Mouse (Mus musculus): Measurements from ENCODE around the gene Fcrl6. TPM values are rescaled to one million over a fixed set of nuclear protein-coding genes. Genes with fewer than 3 reads are reported as not detected.

The Fcrl6 gene
- not detected for polyA plus RNA-seq (2012; fragmentation: generic; extraction: Trizol)

GRCm38 (mm10) chr1:172602326-172602725 is at the start of gene Fcrl6:
Gene Fcrl6, minus strand, starts transcription at chr1:172602551.
- no peaks in the 10 kb centered on the region for H3K27me3 ChIP-seq (ENCODE audit: control insufficient read depth, insufficient read depth, insufficient read length)
- no peaks in the 10 kb centered on the region for H3K36me3 ChIP-seq (ENCODE audit: control insufficient read depth, insufficient read depth)
- no peak within 1 kb of the TSS for H3ac ChIP-seq (ENCODE audit: control insufficient read depth, insufficient read length)
- TF ChIP-seq REST (IDR thresholded peaks at IDR 0.05; ENCODE audit: insufficient read depth, insufficient read length): no peak
- TF ChIP-seq USF1 (IDR thresholded peaks at IDR 0.05; ENCODE audit: low read depth): no peak
- no peak for TF ChIP-seq TCF3 (IDR thresholded peaks at IDR 0.05; ENCODE audit: insufficient read length, low read depth)
- TF ChIP-seq MAX (IDR thresholded peaks at IDR 0.05; ENCODE audit: low read depth): no peak
- TF ChIP-seq POLR2A (IDR thresholded peaks at IDR 0.05; ENCODE audit: insufficient read length, low read depth): no peak
- no peak for TF ChIP-seq TCF12 (IDR thresholded peaks at IDR 0.05; ENCODE audit: insufficient read depth, poor library complexity, severe bottlenecking)
- no peak for TF ChIP-seq SRF (IDR thresholded peaks at IDR 0.05; ENCODE audit: control insufficient read depth, insufficient read length, low read depth)
- TF ChIP-seq MYOD1 (IDR thresholded peaks at IDR 0.05; ENCODE audit: control insufficient read depth in 1 of 3, insufficient read length in 2 of 3, low read depth in 2 of 3): no peak
- no peak within 1 kb of the TSS for H3K4me2 ChIP-seq (ENCODE audit: low read depth)
- H3K79me2 ChIP-seq (ENCODE audit: control insufficient read depth, insufficient read depth): no peaks in the 10 kb centered on the region
- H3K4me3 ChIP-seq: no peak within 1 kb of the TSS

DNA sequence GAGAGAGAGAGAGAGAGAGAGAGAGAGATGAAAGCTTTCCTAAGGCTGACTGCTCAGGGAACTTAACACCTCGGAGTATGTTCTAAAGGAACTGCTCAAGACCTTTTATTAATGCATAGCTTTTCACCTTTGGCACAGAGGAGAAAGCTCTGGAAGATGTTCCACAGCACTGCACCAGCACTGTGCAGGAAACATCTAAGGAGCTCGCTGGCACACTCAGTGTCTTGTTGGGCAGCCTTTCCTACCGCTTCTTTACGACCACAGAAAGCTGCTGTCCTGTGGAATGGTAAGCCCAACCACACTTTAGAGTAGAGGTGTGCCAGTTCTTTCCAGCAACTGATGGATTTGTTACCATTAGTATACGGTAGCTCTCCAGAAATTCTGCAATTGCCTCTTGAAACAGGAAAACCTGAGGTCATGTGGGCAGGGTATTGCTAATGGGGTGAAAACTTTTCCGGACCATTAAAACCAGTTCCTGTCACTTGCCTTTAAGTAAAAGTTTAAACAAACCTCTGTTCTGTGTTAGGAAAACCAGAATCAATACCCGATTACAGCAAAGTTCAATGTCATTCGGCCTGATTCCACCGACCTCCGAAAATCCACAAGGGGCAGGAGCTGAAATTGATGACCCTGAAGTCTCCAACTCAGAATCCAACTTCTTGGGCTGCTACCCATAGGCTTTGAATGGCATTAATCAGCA is 49.1 kb upstream of the Fcrl6 start:
- Histone ChIP-seq H3K36me3 (ENCODE audit: control insufficient read depth, insufficient read depth) (no peaks in the 10 kb centered on the region), H3ac (ENCODE audit: control insufficient read depth, insufficient read length) (no peak overlapping the region), H3K4me2 (ENCODE audit: low read depth) (no peak overlapping the region), H3K27me3 (ENCODE audit: control insufficient read depth, insufficient read depth, insufficient read length) (no peaks in the 10 kb centered on the region), H3K4me3 (no peak overlapping the region), H3K79me2 (ENCODE audit: control insufficient read depth, insufficient read depth) (no peaks in the 10 kb centered on the region)
- TF ChIP-seq POLR2A (IDR thresholded peaks at IDR 0.05; ENCODE audit: insufficient read length, low read depth) (no peak), REST (IDR thresholded peaks at IDR 0.05; ENCODE audit: insufficient read depth, insufficient read length) (no peak), POLR2AphosphoS2 (IDR thresholded peaks at IDR 0.05; ENCODE audit: insufficient read length, low read depth) (no peak), MYOD1 (IDR thresholded peaks at IDR 0.05; ENCODE audit: control insufficient read depth in 1 of 3, insufficient read length in 2 of 3, low read depth in 2 of 3) (no peak), CEBPB (IDR thresholded peaks at IDR 0.05; ENCODE audit: insufficient read depth, poor library complexity, severe bottlenecking) (no peak), TCF3 (IDR thresholded peaks at IDR 0.05; ENCODE audit: insufficient read length, low read depth) (no peak)

GRCm38 (mm10) chr1:172650519-172651287 is 48.4 kb upstream of the Fcrl6 start:
- no peaks in the 10 kb centered on the region for H3K27me3 ChIP-seq (ENCODE audit: control insufficient read depth, insufficient read depth, insufficient read length)
- H3K79me2 ChIP-seq (ENCODE audit: control insufficient read depth, insufficient read depth): no peaks in the 10 kb centered on the region
- H3ac ChIP-seq (ENCODE audit: control insufficient read depth, insufficient read length): no peak overlapping the region
- no peak overlapping the region for H3K4me3 ChIP-seq
- no peak overlapping the region for H3K4me2 ChIP-seq (ENCODE audit: low read depth)
- TF ChIP-seq MYOG (IDR thresholded peaks at IDR 0.05; ENCODE audit: control insufficient read depth in 1 of 3, insufficient read depth in 1 of 3, insufficient read length in 2 of 3, low read depth in 2 of 3) (no peak), SRF (IDR thresholded peaks at IDR 0.05; ENCODE audit: control insufficient read depth, insufficient read length, low read depth) (no peak), MYOD1 (IDR thresholded peaks at IDR 0.05; ENCODE audit: control insufficient read depth in 1 of 3, insufficient read length in 2 of 3, low read depth in 2 of 3) (no peak), TCF12 (IDR thresholded peaks at IDR 0.05; ENCODE audit: insufficient read depth, poor library complexity, severe bottlenecking) (no peak), USF1 (IDR thresholded peaks at IDR 0.05; ENCODE audit: low read depth) (no peak), E2F4 (IDR thresholded peaks at IDR 0.05; ENCODE audit: insufficient read depth) (no peak), POLR2A (IDR thresholded peaks at IDR 0.05; ENCODE audit: insufficient read length, low read depth) (no peak), MAX (IDR thresholded peaks at IDR 0.05; ENCODE audit: low read depth) (no peak), REST (IDR thresholded peaks at IDR 0.05; ENCODE audit: insufficient read depth, insufficient read length) (no peak), TCF3 (IDR thresholded peaks at IDR 0.05; ENCODE audit: insufficient read length, low read depth) (no peak), CEBPB (IDR thresholded peaks at IDR 0.05; ENCODE audit: insufficient read depth, poor library complexity, severe bottlenecking) (no peak), POLR2AphosphoS2 (IDR thresholded peaks at IDR 0.05; ENCODE audit: insufficient read length, low read depth) (no peak)
- no peaks in the 10 kb centered on the region for H3K36me3 ChIP-seq (ENCODE audit: control insufficient read depth, insufficient read depth)

- H3K79me2 ChIP-seq (ENCODE audit: control insufficient read depth, insufficient read depth): no peaks in the 10 kb centered on the region
- H3K27me3 ChIP-seq (ENCODE audit: control insufficient read depth, insufficient read depth, insufficient read length): no peaks in the 10 kb centered on the region
- TF ChIP-seq E2F4 (IDR thresholded peaks at IDR 0.05; ENCODE audit: insufficient read depth) (no peak), MYOD1 (IDR thresholded peaks at IDR 0.05; ENCODE audit: control insufficient read depth in 1 of 3, insufficient read length in 2 of 3, low read depth in 2 of 3) (no peak)
- no peak overlapping the region for H3K4me2 ChIP-seq (ENCODE audit: low read depth)
- no peaks in the 10 kb centered on the region for H3K36me3 ChIP-seq (ENCODE audit: control insufficient read depth, insufficient read depth)
- no peak overlapping the region for H3K4me3 ChIP-seq
- no peak overlapping the region for H3ac ChIP-seq (ENCODE audit: control insufficient read depth, insufficient read length)
Observed at GRCm38 (mm10) chr1:172649396-172649795, 47.0 kb upstream of the Fcrl6 start.

DNA sequence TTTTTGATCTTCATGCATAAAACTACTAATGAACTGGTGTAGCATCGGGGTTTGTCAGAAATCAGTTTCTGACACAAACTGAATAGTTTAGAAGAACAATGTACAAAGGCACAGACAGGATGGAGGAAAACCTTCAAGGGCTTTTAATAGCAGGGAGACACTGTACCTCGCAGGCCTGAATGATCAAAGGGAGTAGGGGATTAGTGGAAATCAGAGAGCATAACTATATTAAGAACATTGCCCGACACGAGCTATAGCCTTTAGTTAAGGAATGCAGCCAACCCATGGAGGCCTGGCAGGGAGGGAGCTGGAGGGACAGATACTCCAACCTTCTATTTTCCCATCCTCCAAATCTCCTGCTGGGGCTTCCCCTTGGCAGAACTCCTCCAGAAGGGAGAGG is 44.9 kb upstream of the Fcrl6 start:
- Histone ChIP-seq H3K4me3 (no peak overlapping the region), H3K79me2 (ENCODE audit: control insufficient read depth, insufficient read depth) (no peaks in the 10 kb centered on the region), H3ac (ENCODE audit: control insufficient read depth, insufficient read length) (no peak overlapping the region), H3K27me3 (ENCODE audit: control insufficient read depth, insufficient read depth, insufficient read length) (no peaks in the 10 kb centered on the region), H3K36me3 (ENCODE audit: control insufficient read depth, insufficient read depth) (no peaks in the 10 kb centered on the region), H3K4me2 (ENCODE audit: low read depth) (no peak overlapping the region)
- TF ChIP-seq POLR2A (IDR thresholded peaks at IDR 0.05; ENCODE audit: insufficient read length, low read depth) (no peak), TCF12 (IDR thresholded peaks at IDR 0.05; ENCODE audit: insufficient read depth, poor library complexity, severe bottlenecking) (no peak), SRF (IDR thresholded peaks at IDR 0.05; ENCODE audit: control insufficient read depth, insufficient read length, low read depth) (no peak), E2F4 (IDR thresholded peaks at IDR 0.05; ENCODE audit: insufficient read depth) (no peak), TCF3 (IDR thresholded peaks at IDR 0.05; ENCODE audit: insufficient read length, low read depth) (no peak), MAX (IDR thresholded peaks at IDR 0.05; ENCODE audit: low read depth) (no peak), POLR2AphosphoS2 (IDR thresholded peaks at IDR 0.05; ENCODE audit: insufficient read length, low read depth) (no peak), REST (IDR thresholded peaks at IDR 0.05; ENCODE audit: insufficient read depth, insufficient read length) (no peak), MYOD1 (IDR thresholded peaks at IDR 0.05; ENCODE audit: control insufficient read depth in 1 of 3, insufficient read length in 2 of 3, low read depth in 2 of 3) (no peak), USF1 (IDR thresholded peaks at IDR 0.05; ENCODE audit: low read depth) (no peak), MYOG (IDR thresholded peaks at IDR 0.05; ENCODE audit: control insufficient read depth in 1 of 3, insufficient read depth in 1 of 3, insufficient read length in 2 of 3, low read depth in 2 of 3) (no peak), CEBPB (IDR thresholded peaks at IDR 0.05; ENCODE audit: insufficient read depth, poor library complexity, severe bottlenecking) (no peak)

All from myocyte (in vitro differentiated cells).